26 mouse cellular contexts compared by ENCODE assay signal in genomic region chr15:99328011-99328410, GRCm38 (mm10). TPM values are rescaled to one million over a fixed set of nuclear protein-coding genes. Genes with fewer than 3 reads are reported as not detected.
"Had no signal": no experiment of that assay in that cellular context is flagged by ENCODE, and none has a peak within 500 bp of the region (broad histone marks: within the 10 kb centered on the region; RNA-seq: fewer than 3 reads in every experiment).

No protein-coding gene starts in this region.

- H3K4me3 ChIP-seq: lung, embryonic 15.5 days; megakaryocyte, embryonic 14.5 days; midbrain, embryonic 13.5 days; midbrain, embryonic 15.5 days; neural tube, embryonic 13.5 days; neural tube, embryonic 15.5 days had no signal

- H3K4me1 ChIP-seq: midbrain, embryonic 13.5 days; midbrain, embryonic 15.5 days had no signal

- H3K4me2 ChIP-seq: lung, embryonic 15.5 days; midbrain, embryonic 11.5 days; midbrain, embryonic 13.5 days; midbrain, embryonic 15.5 days; neural tube, embryonic 13.5 days; neural tube, embryonic 15.5 days had no signal

- H3K9ac ChIP-seq: liver, postnatal 0 days; lung, embryonic 15.5 days; midbrain, embryonic 13.5 days; midbrain, embryonic 15.5 days; neural tube, embryonic 13.5 days; neural tube, embryonic 15.5 days had no signal

- H3K9me3 ChIP-seq: lung, embryonic 15.5 days; megakaryocyte, embryonic 14.5 days; midbrain, embryonic 13.5 days; midbrain, embryonic 15.5 days; neural tube, embryonic 13.5 days; neural tube, embryonic 15.5 days had no signal

- H3K27me3 ChIP-seq: lung, embryonic 15.5 days; megakaryocyte, embryonic 14.5 days; midbrain, embryonic 13.5 days; midbrain, embryonic 15.5 days; neural tube, embryonic 13.5 days; neural tube, embryonic 15.5 days had no signal

- ATAC-seq: liver, postnatal 0 days; lung, postnatal 0 days; midbrain, embryonic 13.5 days; midbrain, embryonic 15.5 days had no signal

- DNase-seq: liver, postnatal 0 days; lung, adult 2 months; lung, postnatal 14 days; lung, postnatal 36 days; retina, postnatal 1 day; right cerebral cortex, adult 18-20 months; right cerebral cortex, postnatal 25 days; right cerebral cortex, postnatal 4 days; spleen, adult 18-20 months; thymus, adult 18-20 months; thymus, postnatal 14 days; thymus, postnatal 4 days had no signal

- H3K27ac ChIP-seq: lung, embryonic 15.5 days; macrophage; midbrain, embryonic 13.5 days; midbrain, embryonic 15.5 days; neural tube, embryonic 13.5 days; neural tube, embryonic 15.5 days had no signal

RNA-seq across cellular contexts. Expression of gene Fam186b, which starts 32.3 kb away (rescaled TPM):
- total RNA-seq: megakaryocyte progenitor cell, adult 5-6 weeks; monocyte, adult 5-6 weeks had no signal
- polyA plus RNA-seq: liver, postnatal 0 days; lung, adult 2 months; lung, postnatal 0 days; macrophage; neural tube, embryonic 11.5 days; small intestine, adult 2 months; stomach, embryonic 14.5 days had no signal
